Mouse (Mus musculus) cerebellum, postnatal 4 days (tissue): ENCODE results near the gene Hmgn2.
"Not testable (repeated sequence)": the region's sequence is repeated elsewhere in the genome, so short reads cannot be mapped to it uniquely, and the experiment has no call there.

Experiments used
- DNase-seq, 2 experiments: peaks; one replicate each; pipeline ENCODE4 v3.0.0; 2022; ENCODE audit warnings: low spot score in 2 of 2, mixed read lengths in 1 of 2

Hmgn2 gene

DNA sequence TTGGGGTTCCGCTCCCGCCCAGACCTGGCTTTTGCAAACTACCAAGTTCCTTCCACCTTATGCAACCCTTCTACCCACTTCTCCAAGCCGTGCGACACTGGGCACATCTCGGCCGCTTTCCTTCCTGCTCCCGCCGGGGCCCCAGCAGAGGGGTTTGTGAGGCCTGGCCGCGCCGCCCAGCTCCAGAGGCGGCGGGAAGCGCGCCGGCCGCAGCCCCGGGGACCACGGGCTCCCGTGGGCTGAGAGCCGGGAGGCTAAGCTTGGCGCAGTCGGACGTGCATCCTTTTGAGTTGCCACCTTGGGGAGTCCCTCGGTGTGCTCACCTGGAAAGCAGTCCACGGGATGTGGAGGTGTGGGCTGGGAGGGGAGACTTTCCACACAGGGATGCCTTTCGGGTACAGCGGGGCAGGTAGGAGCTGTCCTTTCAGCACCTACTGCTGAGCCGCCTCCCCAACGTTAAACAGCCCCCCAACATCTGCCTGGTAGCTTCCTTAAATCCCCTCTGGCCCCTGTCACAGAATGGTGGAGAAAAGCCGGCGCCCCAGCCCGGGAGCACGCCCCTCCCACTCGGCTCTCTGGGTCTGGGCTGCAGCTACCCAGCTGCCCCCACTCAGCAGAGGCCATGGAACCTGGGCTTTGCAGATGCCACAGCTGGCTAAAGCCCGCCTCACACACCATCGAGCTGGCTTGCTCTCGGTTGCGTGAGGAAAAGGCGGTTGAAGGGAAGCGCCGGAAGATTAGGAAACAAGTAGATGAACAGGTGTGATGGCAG, at the start of gene Hmgn2:
Gene Hmgn2 (minus strand): TSS at position 501 of the 772 bp plus-strand sequence.
- DNase-seq, result peak in 1 of 2 experiments; percentile 62

DNA sequence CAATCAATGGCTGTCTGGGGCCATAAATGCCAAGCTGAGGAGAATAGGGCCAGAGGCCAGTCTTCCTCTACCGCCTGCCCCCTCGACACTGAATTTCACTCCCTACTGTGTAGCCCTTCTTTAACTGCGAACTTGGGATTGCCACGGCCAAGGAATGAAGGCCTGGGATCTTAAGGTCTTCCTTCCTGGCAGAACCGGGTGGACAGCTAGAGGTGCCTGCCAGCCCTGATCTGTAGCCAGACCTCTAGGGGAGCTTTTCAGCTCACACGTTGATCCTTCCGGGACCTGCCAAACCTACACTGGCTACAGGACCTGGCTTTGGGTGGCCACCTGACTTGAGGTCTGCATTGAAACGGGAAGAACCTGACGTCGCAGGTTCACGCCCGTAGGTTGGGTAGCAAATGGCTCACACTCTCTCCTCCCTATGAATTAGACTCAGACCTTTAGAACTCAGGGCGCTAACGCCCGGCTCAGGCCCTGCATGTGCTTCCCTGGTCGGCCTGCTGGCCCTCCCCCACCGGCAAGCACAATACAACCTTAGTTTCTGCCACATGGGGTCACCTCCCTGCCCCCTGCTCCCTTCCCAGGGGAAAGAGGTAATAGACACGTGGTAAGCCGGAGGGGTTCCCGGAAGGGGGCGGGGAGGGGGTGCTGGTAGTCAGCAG, 48.9 kb upstream of the Hmgn2 start:
- no peak for DNase-seq

DNA sequence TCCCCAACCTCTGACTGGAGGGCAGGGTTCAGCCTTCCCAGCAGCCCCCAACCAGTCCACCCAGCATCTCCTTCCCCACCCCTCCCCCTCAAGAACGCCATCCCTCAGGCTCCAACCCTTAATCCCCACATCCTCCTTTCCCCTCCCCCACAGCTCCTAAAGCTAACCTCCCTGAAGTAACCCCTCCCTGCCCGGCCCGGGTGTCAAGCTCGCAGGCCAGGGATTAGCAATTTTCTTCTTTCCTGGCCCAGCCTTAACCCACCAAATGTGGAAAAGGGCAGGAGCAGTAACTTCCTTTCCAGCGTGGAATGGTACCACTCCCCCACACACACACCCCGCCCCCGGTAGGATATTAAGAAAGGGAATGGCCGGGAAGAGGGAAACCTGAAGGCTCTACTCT, 48.3 kb upstream of the Hmgn2 start:
- DNase-seq, result no peak

DNA sequence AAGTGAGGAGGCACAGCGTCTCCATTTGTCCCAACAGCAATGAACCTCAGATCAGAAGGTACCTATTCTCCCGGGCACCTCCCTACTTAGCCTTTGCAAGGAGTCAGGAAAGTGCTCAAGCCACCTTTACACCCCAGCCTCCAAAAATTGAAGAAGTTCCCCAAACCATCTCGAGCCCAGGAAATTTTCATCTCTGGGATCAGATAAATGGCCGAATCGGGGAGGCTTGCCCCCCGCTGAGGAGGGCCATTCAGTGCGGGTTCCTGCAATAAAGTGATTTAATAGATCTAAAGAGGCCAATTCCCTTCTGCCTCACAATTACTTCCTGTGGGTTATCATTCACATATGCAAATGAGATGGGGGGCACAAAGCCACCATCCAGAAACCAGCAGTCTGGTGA, 47.8 kb upstream of the Hmgn2 start:
- no peak for DNase-seq

DNA sequence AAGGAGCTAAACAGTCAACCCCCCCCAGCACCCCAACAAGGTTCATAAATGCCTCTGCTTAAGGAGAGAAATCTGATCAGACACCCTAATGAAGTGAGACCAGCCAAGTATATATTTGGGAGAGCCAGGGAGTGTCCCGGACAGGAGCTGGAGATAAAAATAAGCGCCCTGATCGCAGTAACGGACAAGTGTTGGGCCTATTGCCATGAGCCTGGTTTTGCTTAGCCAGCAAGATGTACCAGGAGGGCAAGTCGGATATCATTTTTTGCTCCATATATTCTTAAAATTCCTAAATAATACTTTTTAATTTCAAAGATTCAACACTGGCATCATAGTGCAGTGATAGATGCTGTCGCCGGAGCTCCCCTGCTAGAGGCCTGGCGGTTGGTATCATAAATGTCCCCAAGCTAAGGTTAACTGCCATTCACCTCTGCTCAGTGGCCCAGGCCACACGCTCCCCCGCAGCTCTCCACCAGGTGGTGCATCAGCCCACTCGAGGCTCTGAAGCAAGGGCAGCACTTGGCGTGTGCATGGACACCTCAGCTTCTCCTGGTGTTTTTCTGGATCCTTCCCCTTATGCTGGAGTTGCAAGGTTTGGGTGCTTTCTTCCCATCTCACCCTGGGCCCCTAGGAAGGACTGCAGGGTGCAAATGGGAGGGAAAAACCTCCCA, 44.5 kb upstream of the Hmgn2 start:
- no peak for DNase-seq

DNA sequence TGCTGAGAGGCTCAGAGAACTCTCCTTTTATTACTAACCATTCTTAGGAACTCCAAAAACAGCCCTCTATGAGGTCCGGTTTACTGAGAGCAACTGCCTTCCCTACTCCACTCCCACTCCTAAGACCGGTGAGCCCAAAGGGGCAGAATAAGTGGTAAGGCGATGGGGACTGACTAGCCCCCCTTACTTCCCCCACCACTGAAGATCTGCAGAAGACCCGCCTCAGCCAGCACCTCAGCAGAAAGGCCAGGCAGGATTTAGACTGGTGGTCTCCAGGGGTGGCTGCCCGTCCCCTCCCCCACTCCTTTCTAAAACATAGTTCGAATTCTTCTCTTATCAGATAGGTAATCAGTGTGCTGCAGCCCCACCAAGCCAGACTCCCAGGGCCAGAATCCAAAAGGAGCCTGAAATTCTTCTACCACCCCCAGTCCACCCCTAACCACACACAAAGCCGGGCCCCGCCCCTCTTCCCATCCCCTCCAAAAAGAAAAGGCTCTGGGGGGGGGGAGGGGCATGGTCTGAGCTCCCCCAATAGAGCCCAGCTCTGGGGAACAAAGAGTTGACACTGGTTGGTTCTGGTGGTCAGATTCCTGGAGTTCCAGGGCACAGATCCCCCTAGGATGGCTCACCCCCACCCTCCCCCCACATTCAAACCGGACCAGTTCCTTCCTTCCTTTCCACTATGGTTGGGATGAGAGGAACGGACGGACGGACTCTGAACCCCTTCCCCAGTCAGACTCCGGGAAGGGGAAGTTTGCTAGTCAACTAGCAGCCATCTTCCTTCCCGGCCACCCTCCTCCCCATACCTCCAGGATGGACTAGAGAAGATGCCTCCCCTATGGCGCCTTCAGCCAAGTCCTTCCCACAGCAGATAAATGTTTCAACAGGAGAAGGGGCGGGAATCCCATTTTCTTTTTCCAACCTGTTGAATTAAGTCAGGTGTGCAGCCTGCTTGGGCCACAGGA, 43.3 kb upstream of the Hmgn2 start:
- no peak for DNase-seq

DNA sequence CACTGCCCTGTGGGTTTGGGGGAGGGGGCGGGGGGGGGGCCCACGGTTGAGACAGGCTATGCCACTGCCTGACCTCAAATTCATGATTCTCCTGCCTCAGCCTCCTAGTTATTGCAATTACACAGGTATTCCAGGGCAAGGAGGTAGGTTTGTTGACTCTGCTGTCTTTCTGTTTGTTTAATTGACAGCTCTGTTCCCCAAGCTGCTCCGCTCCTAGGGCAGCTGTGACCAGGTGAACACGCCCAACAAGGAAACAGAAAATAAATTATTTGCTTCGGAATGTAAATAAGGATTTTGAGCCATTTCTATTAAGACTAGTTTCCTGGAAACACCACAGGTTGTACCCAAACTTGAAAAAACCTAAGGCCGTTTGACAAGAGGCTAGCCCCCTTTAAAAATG, 41.3 kb upstream of the Hmgn2 start:
- DNase-seq, result no peak

DNA sequence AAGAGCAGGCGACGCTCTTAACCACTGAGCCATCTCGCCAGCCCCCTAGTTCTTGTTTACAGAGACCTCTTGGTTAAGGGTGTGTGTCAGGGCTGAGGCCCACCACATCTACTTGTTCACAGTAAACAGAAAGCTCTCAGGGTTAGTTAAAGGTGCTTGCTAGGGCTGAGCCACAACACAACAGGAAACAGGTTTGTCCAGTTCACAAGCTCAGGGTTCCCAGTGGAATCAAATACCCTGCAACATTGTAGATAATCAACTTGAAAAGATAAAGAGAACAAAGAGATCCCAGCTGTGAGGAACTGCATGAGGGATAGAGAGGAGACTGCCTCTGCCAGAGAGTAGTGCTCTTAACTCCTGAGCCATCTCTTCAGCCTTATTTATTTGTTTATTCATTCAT, 38.4 kb upstream of the Hmgn2 start:
- DNase-seq, result no peak

DNA sequence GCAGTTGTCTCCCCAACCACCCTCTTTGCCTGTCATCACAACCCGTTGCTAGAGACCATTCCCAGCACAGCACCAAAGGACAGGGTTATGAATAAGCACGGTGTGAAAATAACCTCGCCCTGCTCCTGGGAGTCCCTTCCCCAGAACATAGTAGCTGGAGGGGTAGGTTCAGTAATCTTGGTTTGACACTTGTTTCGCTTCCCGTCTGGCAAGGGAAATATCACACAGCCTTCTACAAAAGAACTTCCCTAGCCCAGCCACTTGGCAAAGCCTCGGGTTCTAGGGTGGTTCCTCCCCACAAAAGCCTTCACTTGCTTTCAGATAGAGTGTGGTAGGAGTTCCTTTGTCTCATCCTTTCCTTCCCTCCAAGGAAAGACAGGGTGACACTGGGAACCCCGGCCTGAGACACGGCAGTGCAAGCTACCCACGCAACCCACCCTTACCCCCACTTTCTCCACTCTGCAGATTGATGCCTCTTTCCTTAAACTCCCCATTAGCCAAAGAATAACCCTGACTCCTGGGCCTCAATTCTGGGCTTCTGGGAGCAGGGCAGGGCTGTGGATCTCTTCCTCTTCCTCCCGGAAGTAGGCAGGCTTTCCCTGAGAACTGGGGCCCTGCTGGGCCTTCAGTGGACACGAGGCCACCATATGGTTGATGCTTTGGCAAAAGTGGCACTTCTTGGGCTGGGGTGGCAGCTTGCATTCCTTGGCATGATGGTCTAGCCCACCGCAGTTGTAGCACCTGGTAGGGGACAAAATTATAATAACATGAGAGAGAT, 37.3 kb upstream of the Hmgn2 start:
- no peak for DNase-seq

DNA sequence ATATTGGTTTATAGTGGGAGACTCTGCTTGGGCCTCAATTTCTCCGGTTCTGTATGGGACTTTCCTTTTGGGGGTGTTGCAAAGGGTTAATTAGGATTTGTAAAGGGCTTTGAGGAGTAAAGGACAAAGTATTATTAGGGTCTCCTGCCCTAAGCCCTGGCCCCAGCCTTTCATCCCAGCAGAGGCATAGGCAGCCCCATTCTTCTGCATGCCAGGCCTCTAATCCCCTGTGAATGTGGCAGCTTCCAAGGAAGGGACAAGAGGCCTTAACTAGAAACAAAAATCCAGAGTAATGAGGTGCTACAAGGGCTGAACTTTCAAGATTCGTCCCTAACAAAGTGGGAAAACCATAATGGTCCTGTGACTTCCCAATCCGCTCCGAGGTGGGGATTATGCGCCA, 34.5 kb upstream of the Hmgn2 start:
- DNase-seq, result no peak

DNA sequence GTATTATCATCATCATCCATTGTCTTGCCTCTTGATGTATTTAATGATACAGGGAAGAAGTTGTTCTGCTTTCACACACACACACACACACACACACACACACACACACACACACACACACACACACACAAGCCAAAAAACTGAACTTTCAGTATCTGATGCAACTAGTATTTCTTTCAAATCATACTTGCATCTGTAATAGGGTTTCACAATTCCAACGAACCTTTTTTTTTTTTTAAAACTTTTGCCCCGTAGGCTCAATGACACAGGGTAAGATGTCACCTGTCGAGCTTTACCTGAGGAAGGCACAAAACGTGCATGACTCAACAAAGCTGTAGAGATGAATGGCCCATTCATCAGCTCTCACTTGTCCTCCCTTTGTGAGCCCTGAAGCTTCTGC, 33.8 kb upstream of the Hmgn2 start:
- DNase-seq, result no peak

DNA sequence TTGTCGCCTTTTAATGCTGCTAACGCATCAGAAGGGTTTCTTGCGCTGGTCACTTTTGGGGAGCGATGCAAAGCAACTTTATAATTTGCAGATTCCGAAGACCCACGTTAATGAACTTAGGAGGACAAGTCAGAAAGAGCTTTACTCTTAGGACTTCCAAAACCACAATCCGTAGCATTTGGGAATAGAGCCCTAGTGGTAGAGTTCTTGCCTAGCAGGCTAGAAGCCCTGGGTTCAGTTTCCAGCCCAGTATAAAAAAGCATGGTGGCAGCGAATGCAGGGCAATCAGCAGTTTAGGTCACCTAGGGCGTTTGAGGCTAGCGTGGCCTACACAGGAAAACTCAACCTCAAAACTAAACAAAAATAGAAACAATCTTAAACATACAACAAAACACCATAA, 33.3 kb upstream of the Hmgn2 start:
- DNase-seq, result no peak

DNA sequence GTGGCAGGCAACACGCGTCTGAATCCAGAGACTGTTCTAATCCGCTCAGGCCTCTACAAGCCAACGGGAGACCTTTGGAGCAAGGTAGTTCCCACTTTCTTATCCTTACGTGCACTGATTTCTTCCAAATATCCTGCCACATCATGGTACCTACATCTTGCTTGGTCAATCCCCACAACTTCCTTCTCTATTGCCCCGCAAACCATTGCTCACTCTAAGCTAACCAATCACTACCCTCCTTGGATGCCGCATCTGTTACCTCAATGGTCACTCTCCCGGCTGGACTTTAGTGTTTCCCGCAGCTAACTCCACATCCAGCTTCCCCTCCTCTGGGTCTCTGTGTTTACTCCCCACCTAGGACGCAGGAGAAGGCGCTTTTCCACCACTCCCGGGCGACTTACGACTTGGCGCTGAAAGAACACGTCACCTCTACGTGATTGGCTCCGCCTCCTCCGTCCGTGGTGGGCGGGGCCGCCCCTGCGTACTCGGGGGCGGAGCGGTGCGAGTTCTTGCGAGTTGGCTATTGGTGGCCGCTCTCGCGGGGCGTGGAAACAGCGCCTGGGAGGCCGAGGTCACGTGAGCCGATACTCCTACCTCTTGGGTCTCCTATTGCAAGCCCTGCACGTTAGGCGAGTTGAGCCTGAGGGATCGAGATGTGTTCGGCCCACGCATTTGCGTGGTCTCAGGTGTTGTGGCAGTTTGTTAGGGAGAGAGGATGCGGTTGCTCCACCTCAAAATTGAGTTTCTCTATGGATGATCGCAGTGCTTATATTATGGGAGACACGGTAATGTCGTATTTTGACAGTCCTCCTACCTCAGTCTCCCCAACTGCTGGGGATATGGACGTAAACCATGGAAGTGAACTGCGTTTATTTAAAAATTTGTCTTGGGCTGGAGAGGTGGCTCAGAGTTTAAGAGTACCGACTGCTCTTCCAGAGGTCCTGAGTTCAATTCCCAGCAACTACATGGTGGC, 32.3 kb upstream of the Hmgn2 start, which contains the start of gene Dhdds:
Gene Dhdds (minus strand): TSS at position 453 of the 973 bp plus-strand sequence.
- peak; percentile 85 to 94 for DNase-seq

DNA sequence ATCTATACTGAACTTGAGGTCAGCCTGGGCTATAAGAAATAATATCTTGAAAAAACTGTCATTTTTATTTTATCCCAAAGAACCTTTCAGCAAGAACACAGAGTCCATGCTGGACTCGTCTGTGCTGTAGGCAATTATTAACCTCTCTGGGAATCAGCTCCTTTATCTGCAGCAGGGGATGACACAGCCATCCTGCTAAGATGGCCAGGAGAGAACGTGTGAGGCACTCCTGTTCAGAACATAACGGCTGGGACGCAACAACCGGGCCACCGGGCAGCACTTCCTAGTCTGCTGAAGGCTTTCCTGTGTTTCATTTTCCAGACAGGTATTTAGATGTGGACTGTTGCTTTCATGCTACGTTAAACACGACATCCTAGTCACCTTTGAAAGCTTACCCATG, 26.2 kb upstream of the Hmgn2 start:
- no peak for DNase-seq

DNA sequence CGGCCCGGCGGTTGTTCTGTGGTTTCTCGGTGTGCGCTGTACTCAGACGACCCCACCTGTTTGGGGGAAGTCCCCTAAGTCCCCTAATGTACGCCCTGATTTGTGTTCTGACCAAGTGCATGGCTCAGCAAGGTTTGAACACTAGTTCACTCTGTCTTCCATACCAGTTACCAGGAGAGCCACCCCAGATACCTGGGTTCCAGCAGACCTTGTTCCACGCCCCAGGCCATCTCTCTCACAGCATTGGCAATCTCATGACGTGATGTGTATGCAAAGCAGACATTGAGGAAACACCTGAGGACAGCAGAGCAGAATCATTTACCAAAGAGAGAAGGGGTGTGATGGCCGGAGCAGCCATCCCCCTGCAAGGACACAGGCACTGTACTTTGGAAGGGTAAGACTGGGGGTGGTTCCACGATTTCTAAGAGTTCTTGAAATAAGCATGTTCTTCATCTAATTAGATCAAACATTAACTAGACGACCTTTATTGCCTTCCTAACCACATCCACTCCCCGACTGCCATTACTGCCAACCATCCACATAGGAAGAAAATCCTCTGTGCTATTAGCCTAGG, 22.7 kb upstream of the Hmgn2 start:
- no peak for DNase-seq

DNA sequence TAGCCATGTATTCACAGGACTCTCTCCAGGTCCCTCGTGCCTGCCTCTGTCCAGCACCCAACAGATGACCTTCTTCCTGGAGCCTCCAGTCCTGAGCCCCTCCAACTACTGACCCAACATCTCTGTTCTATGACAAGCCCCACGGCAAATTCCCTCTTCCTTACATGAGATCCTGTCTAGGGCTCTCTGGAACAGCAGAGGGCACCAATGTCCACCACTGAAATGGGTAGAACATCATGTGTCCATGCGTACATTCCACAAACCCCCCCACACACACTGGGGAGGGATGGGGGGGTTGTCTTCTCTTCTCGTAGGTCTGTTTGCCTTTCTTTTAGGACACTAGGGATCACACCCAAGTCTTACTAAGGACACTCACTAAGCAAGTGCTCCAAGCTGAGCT, 21.6 kb upstream of the Hmgn2 start:
- DNase-seq, result no peak

DNA sequence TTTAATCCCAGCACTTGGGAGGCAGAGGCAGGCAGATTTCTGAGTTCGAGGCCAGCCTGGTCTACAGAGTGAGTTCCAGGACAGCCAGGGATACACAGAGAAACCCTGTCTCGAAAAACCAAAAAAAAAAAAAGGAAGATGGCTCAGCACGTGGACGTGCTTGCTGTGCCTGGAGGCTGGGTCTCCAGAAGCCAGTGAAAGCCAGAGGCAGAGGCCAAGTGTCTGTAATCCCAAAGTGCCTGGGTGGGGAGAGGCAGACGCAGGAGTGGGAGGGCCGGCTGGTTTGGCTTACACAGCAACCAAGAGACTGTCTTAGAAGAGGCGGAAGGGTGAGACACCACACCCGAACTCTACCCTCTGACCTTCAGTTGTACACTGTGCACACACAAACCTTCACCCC, 19.8 kb upstream of the Hmgn2 start:
- not testable (repeated sequence) for DNase-seq

DNA sequence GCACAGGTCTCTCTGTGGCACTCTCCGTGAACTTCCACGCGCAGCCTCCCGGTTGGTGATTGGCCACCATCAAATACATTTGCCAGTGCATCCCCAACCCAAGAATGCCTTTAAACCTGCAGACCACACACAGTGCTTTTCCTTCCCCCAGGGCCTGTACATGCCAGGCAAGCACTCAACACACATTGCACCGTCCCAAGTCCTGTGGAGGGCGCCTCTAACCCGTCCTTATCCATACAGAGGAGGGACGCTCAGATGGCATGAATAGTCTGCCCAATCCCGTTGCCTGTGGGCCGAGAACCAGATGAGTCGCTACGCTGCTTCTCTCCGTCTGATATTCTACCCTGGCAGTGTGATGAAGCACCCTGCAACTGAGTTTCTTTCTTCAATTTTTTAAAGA, 14.5 kb upstream of the Hmgn2 start:
- DNase-seq, result no peak

DNA sequence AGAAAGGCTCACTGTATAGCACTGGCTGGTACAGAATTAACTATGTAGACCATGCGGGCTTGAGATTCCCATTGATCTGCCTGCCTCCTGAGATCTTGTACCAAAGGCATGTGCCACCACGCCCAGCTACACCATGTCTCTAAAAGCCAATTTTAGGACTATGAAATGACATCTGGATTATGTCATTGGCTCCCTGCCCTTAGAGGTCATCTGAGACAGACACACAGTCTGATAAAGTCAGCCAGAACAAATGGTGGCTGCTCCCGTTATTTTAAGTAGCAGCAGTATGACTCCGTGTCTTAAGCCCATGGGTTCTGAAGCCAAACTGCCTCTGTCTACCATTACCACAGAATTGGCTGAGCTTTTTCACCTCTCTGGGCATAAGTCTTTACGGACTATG, 12.0 kb upstream of the Hmgn2 start:
- no peak for DNase-seq
